Mouse (Mus musculus) cortical plate, adult 2 months (tissue): ENCODE measurements around the gene Itpk1. TPM values are rescaled to one million over a fixed set of nuclear protein-coding genes. Genes with fewer than 3 reads are reported as not detected.

Experiments used
- H3K27ac ChIP-seq: fragments of 200-500 bp; 2 replicates; pipeline ENCODE4 v1.5.1; 2012; ENCODE audit warnings: low read length, control low read depth, inconsistent platforms; ENCODE audit not compliant: insufficient read depth
- H3K4me1 ChIP-seq: fragments of 200-500 bp; 2 replicates; pipeline ENCODE4 v1.6.1; 2011; ENCODE audit warnings: low read length; ENCODE audit not compliant: control insufficient read depth, insufficient read depth
- H3K4me3 ChIP-seq: fragments of 200-500 bp; 2 replicates; pipeline ENCODE4 v1.5.1; 2011; ENCODE audit warnings: mild to moderate bottlenecking, low read length, control low read depth; ENCODE audit not compliant: insufficient read depth
- CTCF ChIP-seq: fragments of 200-500 bp; IDR thresholded peaks from 2 replicates; pipeline ENCODE4 v1.5.1; 2011; ENCODE audit warnings: mild to moderate bottlenecking, control low read depth, low read length; ENCODE audit not compliant: insufficient read depth; ENCODE audit errors: extremely low read depth
- POLR2A ChIP-seq: fragments of 200-500 bp; IDR thresholded peaks from 2 replicates; pipeline ENCODE4 v1.6.1; 2011; ENCODE audit warnings: mild to moderate bottlenecking, low read length, control low read depth; ENCODE audit not compliant: insufficient read depth; ENCODE audit errors: extremely low read depth
- polyA plus RNA-seq: library from polyadenylated mRNA; depleted of rRNA; stranded (reverse); fragments of >200 nt; gene quantifications from 2 replicates; pipeline ENCODE4 v1.2.3, GENCODE M21; 2012

Itpk1 gene
- polyA plus RNA-seq, 1 experiment: 42.6 TPM

- H3K4me3 ChIP-seq: no peak overlapping the region
- H3K4me1 ChIP-seq: peaks cover 8% of the 10 kb centered on the region
- no peak overlapping the region for H3K27ac ChIP-seq
- no peak for TF ChIP-seq CTCF
- no peak for TF ChIP-seq POLR2A
Measured at GRCm38 (mm10) chr12:102594627-102595026, 110.1 kb downstream of the Itpk1 start.

GRCm38 (mm10) chr12:102593699-102594098, 111.0 kb downstream of the Itpk1 start:
- H3K4me3 ChIP-seq: no peak overlapping the region
- peaks cover 8% of the 10 kb centered on the region for H3K4me1 ChIP-seq
- TF ChIP-seq CTCF: no peak
- no peak for TF ChIP-seq POLR2A
- no peak overlapping the region for H3K27ac ChIP-seq

DNA sequence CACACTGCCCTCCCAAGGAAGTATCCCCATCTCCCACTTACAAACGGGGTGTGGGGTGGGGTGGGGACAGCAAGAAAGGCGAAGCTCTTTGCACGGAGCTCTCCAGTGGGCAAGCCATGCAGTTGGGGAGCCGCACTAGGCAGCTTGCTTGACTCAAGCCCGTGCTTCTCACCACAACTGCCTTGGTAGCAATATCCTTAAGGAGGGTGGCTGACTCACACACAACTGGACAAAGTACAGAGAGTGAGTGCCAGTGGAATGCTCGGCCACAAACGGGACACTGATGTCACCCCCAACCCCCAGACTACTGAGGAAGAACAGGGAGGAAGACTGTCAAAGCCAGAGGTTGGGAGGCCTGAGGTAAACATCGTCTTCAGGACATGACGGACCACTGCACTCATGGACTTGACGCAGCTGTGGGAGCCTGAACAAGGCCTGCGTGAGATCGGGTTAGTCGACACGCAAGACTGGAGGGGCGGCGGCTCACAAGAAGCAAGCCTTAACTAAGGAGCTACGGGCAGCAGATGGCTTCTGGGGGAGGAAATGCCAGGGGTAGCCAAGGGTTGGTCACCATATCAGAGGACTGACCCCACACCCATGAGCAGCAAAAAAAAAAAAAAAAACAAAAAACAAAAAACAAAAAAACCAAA, 113.9 kb downstream of the Itpk1 start:
- no peak for TF ChIP-seq POLR2A
- TF ChIP-seq CTCF: no peak
- peaks cover 12% of the 10 kb centered on the region for H3K4me1 ChIP-seq
- no peak overlapping the region for H3K27ac ChIP-seq
- no peak overlapping the region for H3K4me3 ChIP-seq

- TF ChIP-seq CTCF: no peak
- no peak for TF ChIP-seq POLR2A
- Histone ChIP-seq H3K27ac (no peak overlapping the region), H3K4me1 (peaks cover 4% of the 10 kb centered on the region; the same call in 1 of the 2 replicates), H3K4me3 (no peak overlapping the region)
Measured at GRCm38 (mm10) chr12:102587106-102587505, 117.6 kb downstream of the Itpk1 start.

GRCm38 (mm10) chr12:102586286-102586881, 118.3 kb downstream of the Itpk1 start:
- H3K27ac ChIP-seq: no peak overlapping the region

DNA sequence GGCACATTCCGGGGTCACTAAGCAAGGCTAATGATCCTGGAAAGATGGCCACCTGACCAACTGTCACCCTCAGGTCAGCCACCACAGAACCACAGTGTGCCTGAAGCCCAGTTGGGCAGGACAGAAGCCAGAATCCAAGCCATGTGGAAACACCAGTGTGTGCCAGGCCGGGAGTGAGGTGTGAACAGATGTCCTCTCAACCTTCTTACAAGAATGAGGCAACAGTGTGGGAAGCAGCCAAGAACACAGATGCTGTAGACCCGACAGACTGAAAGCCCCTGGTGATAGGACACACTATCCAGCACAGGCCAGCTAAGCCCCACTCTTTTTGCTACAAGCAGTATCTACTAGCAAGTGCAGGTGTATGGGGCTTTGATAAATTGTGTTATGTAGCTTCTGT, 119.3 kb downstream of the Itpk1 start:
- H3K4me3 ChIP-seq: no peak overlapping the region
- no peak overlapping the region for H3K27ac ChIP-seq
- H3K4me1 ChIP-seq: peaks cover 4% of the 10 kb centered on the region; the same call in 1 of the 2 replicates
- TF ChIP-seq CTCF (no peak), POLR2A (no peak)

More at GRCm38 (mm10) chr12:102586286-102586881, 118.3 kb downstream of the Itpk1 start:
- Histone ChIP-seq H3K4me1 (peaks cover 4% of the 10 kb centered on the region; the same call in 1 of the 2 replicates), H3K4me3 (no peak overlapping the region)
- TF ChIP-seq POLR2A: no peak
- no peak for TF ChIP-seq CTCF

DNA sequence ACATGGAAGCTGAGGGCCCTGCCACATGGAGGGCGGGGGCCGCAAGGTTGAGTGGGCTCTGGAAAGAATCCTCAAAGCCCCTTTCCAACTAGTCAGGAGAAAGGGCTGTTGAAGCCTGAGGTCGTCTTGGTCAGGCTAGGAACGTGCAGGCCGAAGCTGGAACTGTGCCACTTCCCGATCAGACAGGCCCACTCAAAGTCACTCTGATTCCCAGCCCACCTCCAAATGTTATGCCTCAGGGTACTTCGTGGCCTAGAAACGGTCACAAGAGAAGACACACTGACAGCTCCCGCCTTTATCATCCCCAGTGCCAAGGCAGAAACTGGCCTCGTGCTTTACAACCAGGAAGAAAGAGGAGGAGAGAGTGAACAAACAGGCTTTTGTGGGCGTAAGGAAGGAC, 122.3 kb downstream of the Itpk1 start:
- H3K27ac ChIP-seq: no peak overlapping the region
- TF ChIP-seq POLR2A (no peak), CTCF (no peak)
- H3K4me3 ChIP-seq: no peak overlapping the region
- peaks cover 4% of the 10 kb centered on the region; the same call in 1 of the 2 replicates for H3K4me1 ChIP-seq

DNA sequence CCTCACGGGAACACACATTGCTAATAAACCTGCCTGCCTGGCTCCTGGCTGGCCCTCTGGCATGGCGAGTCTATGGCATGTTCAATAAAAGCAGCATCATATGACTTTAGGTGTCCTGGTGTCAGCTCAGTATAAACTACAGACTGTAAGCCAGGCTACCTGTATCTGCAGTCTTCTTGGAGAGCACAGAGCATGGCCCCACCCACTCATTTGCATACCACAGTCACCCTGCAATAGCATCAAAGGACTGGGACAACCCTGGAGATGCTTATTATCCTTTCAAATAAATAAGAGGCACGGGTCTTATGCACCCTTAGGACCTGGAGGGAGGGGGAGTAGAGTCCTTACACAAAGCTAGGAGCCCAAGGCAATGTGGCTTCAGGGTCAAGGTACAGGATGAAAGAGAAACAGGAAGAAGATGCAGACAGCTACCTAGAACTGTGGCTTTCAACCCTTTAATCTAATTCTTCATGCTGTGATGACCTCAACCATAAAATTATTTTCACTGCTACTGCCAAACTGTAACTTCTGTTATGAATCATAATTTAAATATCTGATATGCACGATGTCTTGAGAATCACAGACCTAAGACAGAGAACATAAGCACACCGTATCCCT, 123.0 kb downstream of the Itpk1 start:
- Histone ChIP-seq H3K27ac (no peak overlapping the region), H3K4me3 (no peak overlapping the region), H3K4me1 (peaks cover 2% of the 10 kb centered on the region; the same call in 1 of the 2 replicates)
- TF ChIP-seq POLR2A (no peak), CTCF (no peak)

DNA sequence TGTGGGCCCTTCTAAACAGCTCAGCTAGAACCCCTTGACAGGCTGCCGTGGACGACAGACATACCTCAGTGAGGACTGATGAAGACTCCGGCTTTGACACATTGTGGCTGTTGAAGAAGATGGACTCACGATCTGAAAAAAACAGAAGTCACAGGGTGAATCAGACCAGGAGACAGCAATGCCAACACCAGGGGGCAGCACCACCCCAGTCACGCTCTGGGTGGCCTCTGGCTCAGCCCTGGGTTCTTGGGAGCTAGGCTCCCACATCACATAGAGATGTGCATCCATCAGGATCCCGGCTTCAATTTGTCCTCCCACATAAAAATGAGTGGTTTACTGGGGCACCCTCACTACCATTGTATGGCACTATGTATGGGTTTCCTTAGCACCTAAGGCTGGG, 125.7 kb downstream of the Itpk1 start:
- H3K4me3 ChIP-seq: no peak overlapping the region
- no peaks in the 10 kb centered on the region for H3K4me1 ChIP-seq
- no peak for TF ChIP-seq POLR2A
- peak; percentile 83 for TF ChIP-seq CTCF
- H3K27ac ChIP-seq: no peak overlapping the region

DNA sequence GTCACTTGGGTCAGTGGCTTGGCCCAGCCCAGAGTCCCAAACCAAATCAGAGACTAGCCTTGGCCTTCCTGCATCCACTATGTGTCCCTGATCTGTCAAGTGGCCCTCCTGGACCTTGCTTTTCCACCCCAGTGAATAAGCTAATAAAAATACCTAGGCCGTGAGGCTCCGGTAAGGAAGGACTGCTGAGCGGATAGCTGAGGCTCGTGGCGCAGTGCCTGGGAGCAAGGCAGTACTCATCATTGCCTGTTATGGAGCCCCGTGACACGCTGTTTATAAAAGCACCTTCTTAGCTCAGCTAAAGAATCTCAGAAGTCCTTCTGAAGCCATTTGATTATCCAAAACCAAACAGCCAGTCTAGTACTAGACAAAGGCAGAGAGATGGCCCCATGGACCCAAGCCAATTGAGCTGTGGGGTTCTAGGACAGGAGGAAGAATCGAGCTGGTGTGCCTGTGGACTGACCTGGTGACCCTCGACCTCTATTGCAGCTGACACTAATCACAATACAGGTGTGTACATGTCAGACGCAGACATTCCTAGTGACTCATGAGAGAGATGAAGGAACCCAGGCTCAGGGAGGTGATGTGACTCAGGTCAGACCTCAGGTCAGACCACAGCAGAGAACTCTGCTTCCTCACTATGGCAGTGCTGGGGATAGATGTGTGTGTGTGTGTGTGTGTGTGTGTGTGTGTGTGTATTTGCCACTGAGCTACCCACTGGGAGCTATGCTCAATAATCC, 127.9 kb downstream of the Itpk1 start:
- Histone ChIP-seq H3K4me3 (no peak overlapping the region), H3K4me1 (no peaks in the 10 kb centered on the region), H3K27ac (no peak overlapping the region)
- TF ChIP-seq CTCF (no peak), POLR2A (no peak)
